Mouse (Mus musculus) heart, embryonic 11.5 days (tissue): ENCODE data around the gene Taok3. TPM values are rescaled to one million over a fixed set of nuclear protein-coding genes. Genes with fewer than 3 reads are reported as not detected.

ENCODE experiments used
- ATAC-seq: fragments of 200-750 bp; cut with Nextera tagmentation; replicated peaks from 2 replicates; pipeline ENCODE4 v1.8.0; 2017; ENCODE audit warnings: moderate library complexity; ENCODE audit not compliant: insufficient number of reproducible peaks, low FRiP score, low TSS enrichment
- H3K27ac ChIP-seq: fragments of 300-500 bp; sonication (generic); 2 replicates; pipeline ENCODE4 v1.5.1; 2014; ENCODE audit warnings: mild to moderate bottlenecking, low read depth, low read length
- H3K27me3 ChIP-seq: fragments of 300-500 bp; sonication (generic); 2 replicates; pipeline ENCODE4 v1.6.1; 2014; ENCODE audit warnings: mild to moderate bottlenecking, low read length, mixed read lengths; ENCODE audit not compliant: control insufficient read depth, insufficient read depth
- H3K36me3 ChIP-seq: fragments of 300-500 bp; sonication (generic); 2 replicates; pipeline ENCODE4 v1.6.1; 2014; ENCODE audit warnings: mild to moderate bottlenecking, low read length, moderate library complexity, mixed read lengths; ENCODE audit not compliant: control insufficient read depth, insufficient read depth
- H3K4me1 ChIP-seq: fragments of 300-500 bp; sonication (generic); 2 replicates; pipeline ENCODE4 v1.6.1; 2014; ENCODE audit warnings: low read length; ENCODE audit not compliant: control insufficient read depth, insufficient read depth
- H3K4me2 ChIP-seq: fragments of 300-500 bp; sonication (generic); 2 replicates; pipeline ENCODE4 v1.6.1; 2014; ENCODE audit warnings: mild to moderate bottlenecking, moderate library complexity
- H3K4me3 ChIP-seq: fragments of 300-500 bp; sonication (generic); 2 replicates; pipeline ENCODE4 v1.5.1; 2014; ENCODE audit warnings: low read depth, low read length
- H3K9ac ChIP-seq: fragments of 300-500 bp; sonication (generic); 2 replicates; pipeline ENCODE4 v1.6.1; 2014; ENCODE audit warnings: mild to moderate bottlenecking, low read depth, low read length, moderate library complexity
- H3K9me3 ChIP-seq: fragments of 300-500 bp; sonication (generic); replicated peaks from 2 replicates; pipeline ENCODE4 v1.6.1; 2016; ENCODE audit warnings: low read length; ENCODE audit not compliant: control insufficient read depth
- WGBS: fragments of 180-500 bp; shearing (Covaris S2); extraction: QIAGEN DNeasy Blood & Tissue Kit; methylation state at CpG from one replicate; pipeline ENCODE4 v1.1.7; 2014; ENCODE audit not compliant: insufficient replicate concordance; 5-methylcytosine and 5-hydroxymethylcytosine counted together
- polyA plus RNA-seq: library from polyadenylated mRNA; unstranded; fragments of >200 nt; fragmentation: Nextera tagmentation; extraction: Ambion mirVana; gene quantifications from 2 replicates; pipeline ENCODE4 v1.2.1, GENCODE M21; 2014

Taok3 gene
- polyA plus RNA-seq, 1 experiment from 2014 or later, result 13.8 TPM

DNA sequence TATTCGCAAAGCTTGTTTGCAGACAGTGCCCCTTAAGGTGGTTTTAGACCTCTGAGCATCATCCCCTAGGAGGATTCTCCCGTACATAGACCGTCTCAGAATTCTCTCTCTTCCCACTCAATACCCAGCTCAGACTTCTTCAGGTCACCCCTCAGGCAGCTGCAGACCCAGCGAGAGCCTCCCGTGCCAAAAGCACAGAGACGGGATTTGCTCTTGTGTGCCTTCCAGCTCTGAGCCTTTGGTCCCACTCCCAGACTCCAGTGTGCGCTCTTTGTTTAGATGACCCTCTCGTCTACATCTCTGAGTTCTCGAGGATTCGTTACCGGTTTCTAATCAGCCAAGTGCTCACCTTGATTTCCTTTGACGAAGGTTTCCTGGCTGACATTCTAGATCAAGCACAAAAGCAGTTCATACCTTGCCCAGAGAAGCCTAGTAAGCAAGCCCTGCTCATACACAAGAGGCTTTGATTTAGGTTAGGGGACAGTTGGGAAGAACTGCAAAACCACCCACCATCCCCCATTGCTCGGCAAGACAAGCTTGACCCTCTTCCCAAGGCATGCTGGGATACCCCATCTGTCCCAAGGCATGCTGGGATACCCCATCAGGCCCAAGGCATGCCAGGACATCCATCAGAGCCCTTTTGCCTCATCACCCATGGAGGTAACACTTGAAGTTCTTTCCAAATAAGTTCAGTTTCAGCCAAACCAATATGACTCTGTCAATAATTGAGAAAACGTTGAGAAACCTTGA is 48.6 kb downstream of the Taok3 start:
- Histone ChIP-seq H3K36me3 (no peaks in the 10 kb centered on the region), H3K4me3 (no peak overlapping the region), H3K9ac (no peak overlapping the region), H3K4me1 (no peaks in the 10 kb centered on the region), H3K27ac (no peak overlapping the region), H3K27me3 (no peaks in the 10 kb centered on the region), H3K4me2 (no peak overlapping the region), H3K9me3 (no peaks in the 10 kb centered on the region)
- no peak for ATAC-seq
- 88% methylated on average over 14 of the region's 14 CpGs for WGBS

DNA sequence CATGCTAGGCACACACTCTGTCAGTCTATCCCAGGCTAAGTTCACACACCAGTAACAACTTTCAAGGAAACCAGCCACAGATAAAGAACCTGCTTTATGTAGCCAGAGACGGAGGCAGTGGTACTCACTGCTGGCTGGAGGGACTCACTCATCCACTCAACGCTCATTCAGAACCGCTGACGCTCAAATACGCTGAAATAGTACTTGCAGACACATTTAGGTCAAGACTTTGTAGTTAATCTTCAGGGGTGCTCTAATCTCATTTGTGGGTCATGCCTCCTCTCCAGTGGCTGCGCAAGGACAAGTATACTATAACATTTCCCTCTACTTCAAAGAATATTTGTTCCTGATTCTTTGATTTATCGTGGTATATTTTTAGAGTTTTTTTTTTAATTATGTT is 54.1 kb downstream of the Taok3 start:
- Histone ChIP-seq H3K4me1 (no peaks in the 10 kb centered on the region), H3K27ac (no peak overlapping the region), H3K27me3 (no peaks in the 10 kb centered on the region), H3K4me2 (no peak overlapping the region), H3K9me3 (no peaks in the 10 kb centered on the region), H3K9ac (no peak overlapping the region), H3K4me3 (no peak overlapping the region), H3K36me3 (no peaks in the 10 kb centered on the region)
- no peak for ATAC-seq
- 94% methylated on average over 7 of the region's 7 CpGs for WGBS

DNA sequence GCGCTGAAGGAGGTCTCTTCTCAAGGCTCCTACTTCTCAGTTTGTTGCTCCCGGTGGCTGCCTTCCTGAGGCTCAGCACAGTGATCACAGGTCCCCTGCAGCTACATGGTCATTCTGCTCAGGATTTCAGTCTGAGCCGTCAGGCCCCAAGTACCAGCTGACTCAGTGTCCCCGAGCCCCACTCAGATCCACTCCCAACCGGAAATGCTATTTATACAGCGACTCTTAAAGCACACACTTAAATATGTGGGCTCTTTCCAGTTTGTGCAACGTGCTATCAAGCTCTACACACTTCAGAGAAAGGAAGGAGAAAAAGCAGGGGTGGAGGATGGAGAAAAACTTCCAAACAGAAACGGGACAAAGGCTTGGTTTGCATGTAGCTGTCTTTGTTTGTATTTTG is 56.0 kb downstream of the Taok3 start:
- H3K36me3 ChIP-seq, result no peaks in the 10 kb centered on the region
- H3K27ac ChIP-seq, result no peak overlapping the region
- H3K9ac ChIP-seq, result no peak overlapping the region
- 63% methylated on average over 8 of the region's 8 CpGs for WGBS
- H3K4me1 ChIP-seq, result no peaks in the 10 kb centered on the region
- no peaks in the 10 kb centered on the region for H3K9me3 ChIP-seq
- ATAC-seq, result no peak
- H3K4me3 ChIP-seq, result no peak overlapping the region
- no peak overlapping the region for H3K4me2 ChIP-seq
- H3K27me3 ChIP-seq, result no peaks in the 10 kb centered on the region

DNA sequence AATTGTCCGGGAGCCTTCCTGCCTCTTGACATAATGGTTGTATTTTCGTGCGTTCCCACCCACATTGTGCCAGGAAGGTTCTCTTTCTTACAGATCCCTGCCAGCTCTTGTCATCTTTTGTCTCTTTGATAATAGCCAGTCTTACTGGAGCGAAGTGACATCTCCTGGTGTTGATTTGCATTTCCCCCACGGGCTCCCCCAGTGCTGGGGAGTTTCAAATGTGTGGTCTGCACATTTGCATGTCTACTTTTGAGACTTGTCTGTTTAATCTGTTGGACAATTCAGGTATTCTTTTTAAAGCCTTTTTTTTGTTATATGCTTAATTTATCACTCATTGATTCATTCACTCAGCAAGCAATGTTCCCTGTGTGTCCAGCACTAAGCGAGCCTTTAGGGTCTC is 58.1 kb downstream of the Taok3 start:
- Histone ChIP-seq H3K9me3 (no peaks in the 10 kb centered on the region), H3K4me2 (no peak overlapping the region), H3K9ac (no peak overlapping the region), H3K4me3 (no peak overlapping the region), H3K4me1 (no peaks in the 10 kb centered on the region), H3K27me3 (no peaks in the 10 kb centered on the region), H3K27ac (no peak overlapping the region), H3K36me3 (no peaks in the 10 kb centered on the region)
- 71% methylated on average over 6 of the region's 6 CpGs for WGBS
- ATAC-seq, result no peak

DNA sequence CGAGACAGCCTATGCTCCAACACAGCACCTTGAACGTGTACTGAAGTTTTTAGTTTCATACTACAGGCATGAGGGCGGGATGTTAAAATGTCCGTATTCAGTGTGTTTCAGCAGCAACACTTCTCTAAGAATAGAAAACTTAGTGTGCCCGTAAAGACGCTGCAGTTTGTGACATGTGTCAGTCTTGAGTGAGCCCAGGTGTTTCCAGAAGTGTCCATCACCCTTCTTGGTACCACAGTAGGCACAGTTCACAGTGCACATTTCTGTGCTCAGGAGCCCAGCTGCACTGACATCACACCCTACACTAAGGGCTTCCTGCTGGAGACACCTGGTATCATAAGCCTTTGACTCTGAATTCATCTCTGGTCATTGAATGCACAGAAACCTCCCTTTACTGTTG is 58.6 kb downstream of the Taok3 start:
- Histone ChIP-seq H3K27me3 (no peaks in the 10 kb centered on the region), H3K4me2 (no peak overlapping the region), H3K4me1 (no peaks in the 10 kb centered on the region), H3K36me3 (no peaks in the 10 kb centered on the region), H3K27ac (no peak overlapping the region), H3K9me3 (no peaks in the 10 kb centered on the region), H3K4me3 (no peak overlapping the region), H3K9ac (no peak overlapping the region)
- no peak for ATAC-seq
- WGBS, result 71% methylated on average over 6 of the region's 6 CpGs

DNA sequence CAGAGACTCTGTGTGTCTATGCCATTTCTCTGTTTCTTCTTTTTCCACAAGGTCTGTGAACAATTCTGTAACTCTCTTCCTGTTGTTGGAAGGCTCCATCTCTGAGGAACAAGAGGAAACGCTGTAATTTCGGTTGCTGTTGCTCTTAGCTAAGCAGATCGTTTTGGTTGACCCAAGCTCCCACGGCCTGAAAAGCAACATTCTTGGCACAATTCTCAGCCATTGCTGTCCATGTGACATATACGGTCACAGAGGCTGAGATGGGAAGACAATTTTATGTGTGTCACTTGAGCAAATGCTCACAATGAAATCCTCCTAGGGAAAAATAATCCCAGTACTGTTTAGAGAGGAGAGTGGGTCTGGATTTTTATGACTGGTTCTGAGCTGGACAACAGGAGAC is 62.0 kb downstream of the Taok3 start:
- H3K27me3 ChIP-seq, result no peaks in the 10 kb centered on the region
- H3K27ac ChIP-seq, result no peak overlapping the region
- WGBS, result 71% methylated on average over 5 of the region's 5 CpGs
- H3K4me2 ChIP-seq, result no peak overlapping the region
- no peak for ATAC-seq
- no peak overlapping the region for H3K9ac ChIP-seq
- H3K36me3 ChIP-seq, result no peaks in the 10 kb centered on the region
- H3K9me3 ChIP-seq, result peaks cover 2% of the 10 kb centered on the region; the same call in 1 of the 2 replicates
- no peak overlapping the region for H3K4me3 ChIP-seq
- H3K4me1 ChIP-seq, result no peaks in the 10 kb centered on the region

DNA sequence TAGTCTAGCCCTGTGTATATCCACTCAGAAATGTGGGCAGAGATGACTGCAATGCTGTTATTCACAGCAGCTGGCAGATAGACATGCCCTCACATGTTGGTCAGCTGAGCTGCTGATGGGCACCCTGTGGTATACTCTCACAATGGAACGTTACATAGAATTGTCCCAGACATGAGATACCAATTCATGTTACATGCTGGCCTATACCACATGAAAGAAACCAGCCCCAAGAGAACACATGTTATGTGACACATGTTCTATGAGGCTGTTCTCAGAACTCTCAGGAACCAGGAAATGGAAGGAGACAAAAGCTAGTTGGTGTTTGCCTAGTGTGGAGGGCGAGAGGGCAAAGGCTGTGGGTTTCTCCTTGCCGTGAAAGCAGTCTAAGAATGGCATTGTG is 62.5 kb downstream of the Taok3 start:
- Histone ChIP-seq H3K27me3 (no peaks in the 10 kb centered on the region), H3K27ac (no peak overlapping the region), H3K9ac (no peak overlapping the region), H3K4me3 (no peak overlapping the region), H3K9me3 (peaks cover 2% of the 10 kb centered on the region; the same call in 1 of the 2 replicates), H3K4me1 (no peaks in the 10 kb centered on the region), H3K36me3 (no peaks in the 10 kb centered on the region), H3K4me2 (no peak overlapping the region)
- ATAC-seq, result no peak
- 79% methylated on average over 3 of the region's 3 CpGs for WGBS

DNA sequence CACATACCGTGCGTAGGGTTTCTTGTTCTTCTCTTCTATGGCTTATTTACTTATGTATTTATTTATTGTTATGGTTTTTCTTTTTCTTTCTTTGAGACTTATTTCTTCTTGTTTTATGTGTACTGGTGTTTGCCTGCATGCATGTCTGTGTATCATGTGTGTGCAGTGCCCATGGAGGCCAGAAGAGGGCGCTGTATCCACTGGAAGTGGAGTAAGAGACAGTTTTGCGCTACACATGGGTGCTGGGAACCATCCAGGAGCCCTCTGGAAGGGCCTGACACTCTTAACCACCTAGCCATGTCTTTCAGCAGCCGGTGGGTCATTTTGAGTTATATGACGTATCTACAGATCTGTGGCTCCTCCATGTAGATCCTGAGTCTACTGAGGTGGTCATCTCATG is 64.9 kb downstream of the Taok3 start:
- Histone ChIP-seq H3K4me1 (no peaks in the 10 kb centered on the region), H3K36me3 (no peaks in the 10 kb centered on the region), H3K27ac (no peak overlapping the region), H3K9ac (no peak overlapping the region), H3K9me3 (peaks cover 2% of the 10 kb centered on the region; the same call in 1 of the 2 replicates), H3K4me2 (no peak overlapping the region), H3K27me3 (no peaks in the 10 kb centered on the region), H3K4me3 (no peak overlapping the region)
- ATAC-seq, result no peak
- WGBS, result 86% methylated on average over 6 of the region's 6 CpGs

DNA sequence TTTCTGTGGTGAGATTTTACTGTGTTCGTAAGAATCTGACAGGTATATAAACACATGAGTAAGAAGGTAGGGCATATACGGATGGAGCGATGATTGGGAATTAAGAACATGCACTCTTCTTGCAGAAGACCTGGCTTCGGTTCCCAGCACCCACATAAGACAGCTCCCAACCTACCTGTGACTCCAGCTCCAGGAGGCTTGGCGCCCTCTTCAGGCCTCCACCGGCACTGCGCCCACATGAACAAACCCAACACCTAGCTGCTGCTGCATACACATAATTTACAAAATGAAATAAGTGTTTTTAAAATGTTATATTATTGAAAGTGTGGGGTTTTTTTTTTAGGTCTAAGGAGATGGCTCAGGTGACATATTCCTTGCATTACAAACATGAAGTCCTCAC is 65.7 kb downstream of the Taok3 start:
- no peaks in the 10 kb centered on the region for H3K27me3 ChIP-seq
- H3K9ac ChIP-seq, result no peak overlapping the region
- H3K4me1 ChIP-seq, result no peaks in the 10 kb centered on the region
- no peak for ATAC-seq
- no peaks in the 10 kb centered on the region for H3K36me3 ChIP-seq
- H3K4me2 ChIP-seq, result no peak overlapping the region
- no peak overlapping the region for H3K4me3 ChIP-seq
- H3K27ac ChIP-seq, result no peak overlapping the region
- 92% methylated on average over 7 of the region's 7 CpGs for WGBS
- peaks cover 2% of the 10 kb centered on the region; the same call in 1 of the 2 replicates for H3K9me3 ChIP-seq
